Mouse (Mus musculus) ovary, postnatal 14 days (tissue): ENCODE measurements at regions not wholly inside any gene's neighbourhood (a gene's known extent, or its start where the extent isn't known, plus 50 kb on each side); places are given as distances from the start of the nearest gene placed in this dataset.

ENCODE experiments used
- DNase-seq: peaks from one replicate; pipeline ENCODE4 v3.0.0; 2022; ENCODE audit warnings: low spot score

- no peak for DNase-seq
These were observed 125.9 kb upstream of the BC052040 start for GRCm38 (mm10) chr2:115455593-115455992.

DNA sequence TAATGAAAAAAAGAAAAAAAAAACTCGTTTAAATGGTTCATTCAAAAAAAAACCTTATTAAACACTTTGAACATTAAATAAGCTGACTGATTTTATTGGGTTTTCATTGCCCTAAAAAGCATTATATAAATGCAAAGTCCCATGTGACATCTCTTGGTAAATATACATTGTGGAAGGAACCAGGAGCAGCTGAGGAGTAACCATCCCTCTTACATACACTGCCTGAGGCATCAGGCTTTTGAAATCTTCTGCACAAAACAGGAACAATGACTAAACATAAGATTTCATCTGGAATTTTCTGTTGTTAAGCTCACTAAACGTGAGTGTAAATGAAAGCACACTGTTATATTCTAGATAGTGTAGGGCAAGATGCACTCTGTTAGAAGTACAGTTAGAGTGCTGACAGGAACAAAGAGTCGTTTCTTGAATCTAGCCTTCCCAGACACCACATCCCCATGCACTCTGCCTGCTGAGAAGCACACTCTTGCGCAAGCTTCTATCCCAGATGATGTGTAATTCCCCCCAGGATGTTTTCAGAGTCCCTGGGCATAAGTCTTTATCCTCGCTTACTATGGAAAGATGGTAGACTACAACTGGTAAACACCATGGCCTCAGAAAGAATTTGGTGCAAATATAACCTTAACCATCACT is 125.0 kb upstream of the BC052040 start:
- no peak for DNase-seq

- no peak for DNase-seq
These were observed 121.3 kb upstream of the BC052040 start for GRCm38 (mm10) chr2:115460028-115460881.

DNA sequence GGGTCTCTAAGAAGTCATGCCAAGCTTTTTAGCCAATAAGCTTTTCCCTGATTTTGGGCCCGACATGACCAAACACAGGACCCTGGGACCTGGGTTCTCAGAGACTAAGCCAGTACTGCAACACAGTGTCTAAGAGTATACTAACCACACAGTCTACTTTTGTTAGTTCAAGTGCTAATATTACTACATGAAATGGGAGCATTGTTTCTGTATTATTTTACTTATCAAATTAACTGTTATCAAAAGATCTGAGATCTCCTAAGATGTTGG is 120.7 kb upstream of the BC052040 start:
- DNase-seq: no peak

DNA sequence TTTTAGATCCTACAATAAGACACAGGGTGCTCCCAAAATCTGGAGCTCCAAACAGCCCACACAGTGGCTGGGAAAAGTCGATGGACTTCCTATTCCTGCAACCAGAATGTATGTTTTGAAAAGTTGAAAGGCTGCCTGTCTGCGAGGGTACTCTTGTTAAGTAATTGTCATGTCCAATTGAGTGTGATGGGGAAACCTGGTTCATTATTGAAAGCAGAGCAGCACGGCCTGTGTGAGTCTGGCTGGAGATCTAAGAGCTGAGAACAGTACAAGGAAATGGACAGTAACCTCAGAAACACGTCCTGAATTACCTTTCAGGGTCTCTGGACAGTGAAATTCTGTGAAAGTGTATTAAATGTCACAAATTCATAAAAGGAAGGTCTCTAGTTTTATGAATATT is 115.3 kb upstream of the BC052040 start:
- no peak for DNase-seq

DNA sequence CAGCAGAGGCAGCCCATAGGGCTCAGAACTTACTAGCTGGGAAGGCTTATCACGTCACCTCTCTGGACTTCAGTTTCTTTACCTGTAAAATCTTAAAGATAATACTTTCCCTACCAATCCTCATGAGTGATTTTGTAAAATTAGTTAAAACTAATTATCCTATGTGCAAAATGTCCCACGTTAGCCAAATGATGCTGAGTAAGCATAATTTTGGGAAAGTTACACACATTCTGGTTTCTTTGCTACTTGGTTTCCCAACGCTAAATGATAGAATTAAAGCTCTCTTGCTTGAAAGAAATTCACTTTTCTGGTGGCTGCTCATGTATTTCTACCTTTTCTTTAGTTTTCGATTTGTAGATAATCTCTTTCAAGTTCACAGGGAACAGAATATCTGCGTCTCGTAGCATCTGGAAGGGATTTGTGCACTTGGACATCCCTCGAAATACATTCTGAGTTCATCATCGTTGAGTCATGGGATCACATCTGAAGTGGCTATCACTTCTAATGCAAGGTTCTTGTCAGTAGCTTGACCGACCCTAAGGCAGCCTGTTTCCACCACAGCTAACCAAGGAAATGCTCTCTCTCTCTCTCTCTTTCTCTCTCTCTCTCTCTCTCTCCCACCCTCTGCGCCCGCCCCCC is 114.3 kb upstream of the BC052040 start:
- DNase-seq: no peak

DNA sequence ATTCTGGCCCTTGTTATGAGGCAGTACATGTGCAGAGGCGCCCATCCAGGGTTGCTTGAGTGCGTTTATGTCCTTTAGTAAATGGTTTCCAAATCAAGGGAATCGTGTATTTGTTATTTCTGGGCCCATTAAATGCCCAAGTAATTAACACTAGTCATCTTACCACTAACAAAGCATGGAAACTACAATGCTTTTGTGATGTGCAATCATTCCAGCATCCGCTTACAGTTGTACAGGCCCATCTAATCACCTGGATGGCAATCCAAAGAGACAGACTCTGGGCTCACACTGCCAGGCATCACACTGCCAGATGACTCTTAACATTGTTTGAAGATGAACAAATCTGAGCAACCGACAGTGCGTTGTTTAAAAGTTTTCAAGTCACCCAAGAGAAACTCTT is 113.6 kb upstream of the BC052040 start:
- DNase-seq: no peak

GRCm38 (mm10) chr2:115468471-115468909 is 113.0 kb upstream of the BC052040 start:
- DNase-seq: no peak

GRCm38 (mm10) chr2:115469165-115469821 is 112.2 kb upstream of the BC052040 start:
- DNase-seq: no peak

- no peak for DNase-seq
These were observed 109.1 kb upstream of the BC052040 start for GRCm38 (mm10) chr2:115472393-115472792.

DNA sequence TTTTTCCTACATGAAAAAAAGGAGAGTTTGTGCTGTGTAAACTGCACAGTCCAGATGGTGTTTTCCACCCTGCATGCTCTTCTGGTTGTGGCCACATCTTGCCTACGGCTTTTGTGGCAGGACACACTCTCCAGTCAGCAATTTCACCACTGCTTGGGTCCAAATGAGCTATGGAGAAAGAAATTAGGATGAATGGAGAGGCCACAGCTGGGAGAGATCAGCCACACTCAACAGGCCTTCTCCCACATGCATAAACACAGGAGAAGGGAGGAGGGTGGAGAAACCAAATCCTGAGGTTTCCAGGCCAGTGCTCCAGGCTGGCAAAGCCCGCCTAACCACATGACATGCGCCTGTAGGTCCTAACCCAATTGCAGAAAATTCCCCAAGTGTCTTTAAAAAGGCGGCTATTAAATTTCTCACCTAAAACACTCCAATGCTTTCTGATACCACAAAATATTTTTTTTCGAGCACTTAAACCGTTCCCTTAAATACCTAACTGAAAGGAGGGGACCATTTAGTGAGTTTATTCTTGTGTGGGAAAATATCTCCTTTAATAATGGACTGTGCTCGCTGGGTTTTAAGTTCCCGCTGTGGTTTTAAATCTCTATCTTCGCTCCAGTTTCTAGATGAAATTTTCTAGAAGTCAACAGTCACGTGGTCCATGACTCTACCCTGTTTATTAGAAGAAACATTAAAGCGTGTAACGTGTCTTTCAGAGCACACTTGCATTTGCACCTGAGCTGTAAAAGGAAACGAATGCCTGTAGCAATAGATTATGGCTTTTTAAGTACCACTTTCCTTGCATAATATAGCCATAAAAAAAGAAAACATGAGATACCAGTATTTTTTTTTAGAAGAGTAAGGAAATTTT is 97.9 kb upstream of the BC052040 start:
- DNase-seq: peak; percentile 1

GRCm38 (mm10) chr2:115488465-115488864 is 93.1 kb upstream of the BC052040 start:
- peak; percentile 11 for DNase-seq

- no peak for DNase-seq
These were observed 88.5 kb upstream of the BC052040 start for GRCm38 (mm10) chr2:115493020-115493419.

- DNase-seq: no peak
These were observed 81.6 kb upstream of the BC052040 start for GRCm38 (mm10) chr2:115499904-115500303.

GRCm38 (mm10) chr2:115509527-115509926 is 72.0 kb upstream of the BC052040 start:
- no peak for DNase-seq

GRCm38 (mm10) chr2:115511146-115511545 is 70.4 kb upstream of the BC052040 start:
- no peak for DNase-seq

DNA sequence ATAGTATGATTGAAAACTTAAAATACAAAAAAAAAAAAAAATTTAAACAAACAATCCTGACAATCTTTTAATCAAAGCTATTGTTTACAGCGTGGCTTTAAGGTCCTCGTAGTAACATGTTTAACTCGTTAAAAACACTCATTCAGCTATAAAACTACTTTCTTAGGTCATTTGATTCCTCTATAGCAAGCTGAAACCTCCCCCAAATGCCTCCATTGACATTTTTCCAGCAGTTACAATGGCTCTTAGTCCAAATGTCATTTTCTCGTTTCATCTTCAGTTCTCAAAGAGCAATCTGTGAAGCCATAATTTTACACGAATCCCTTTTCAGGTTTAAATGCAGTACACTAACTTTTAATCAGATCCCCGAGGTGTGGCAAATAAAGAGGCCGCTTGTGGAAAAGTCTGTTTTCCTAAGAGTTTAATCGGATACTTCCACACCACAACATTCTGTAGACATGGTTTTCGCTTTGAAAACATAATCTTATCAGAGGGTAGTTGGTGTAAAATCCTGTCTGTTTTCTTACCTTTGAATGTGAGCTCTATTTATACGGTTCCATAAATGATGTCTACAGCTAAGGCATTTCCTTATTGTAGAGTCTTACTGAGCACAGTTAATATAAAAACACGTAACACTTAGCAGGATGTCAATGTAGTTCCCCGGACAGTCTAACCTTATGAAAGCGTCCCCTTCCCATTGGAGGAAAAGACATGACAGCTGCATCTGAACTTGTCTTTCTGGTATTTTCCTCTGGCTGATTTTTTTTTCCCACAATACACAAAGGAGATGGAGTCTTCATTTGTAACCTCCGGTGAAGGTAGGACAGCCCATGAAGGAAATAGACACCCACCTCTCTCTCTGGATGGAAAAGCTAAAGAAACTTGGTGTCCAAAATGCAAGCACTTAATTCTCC is 69.6 kb upstream of the BC052040 start:
- DNase-seq: no peak

DNA sequence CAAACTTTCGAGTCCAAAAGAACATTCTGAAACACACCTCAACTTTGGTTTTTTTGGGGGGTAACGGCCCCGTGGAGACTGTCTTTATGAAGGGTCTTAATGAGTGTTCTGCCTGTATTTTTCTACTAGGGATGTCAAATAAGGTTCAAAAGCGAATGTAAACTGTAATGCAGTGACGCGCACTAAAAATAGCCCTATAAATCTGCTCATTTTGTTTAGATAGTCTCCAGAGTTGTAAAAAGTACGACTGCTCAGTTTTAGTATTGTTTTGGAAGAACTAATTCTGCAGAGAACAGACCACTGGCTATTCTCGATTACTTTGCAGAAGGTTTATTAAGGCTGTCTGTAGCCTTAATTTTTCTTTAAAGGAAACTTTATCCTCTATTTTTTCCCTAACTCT is 68.6 kb upstream of the BC052040 start:
- no peak for DNase-seq

DNA sequence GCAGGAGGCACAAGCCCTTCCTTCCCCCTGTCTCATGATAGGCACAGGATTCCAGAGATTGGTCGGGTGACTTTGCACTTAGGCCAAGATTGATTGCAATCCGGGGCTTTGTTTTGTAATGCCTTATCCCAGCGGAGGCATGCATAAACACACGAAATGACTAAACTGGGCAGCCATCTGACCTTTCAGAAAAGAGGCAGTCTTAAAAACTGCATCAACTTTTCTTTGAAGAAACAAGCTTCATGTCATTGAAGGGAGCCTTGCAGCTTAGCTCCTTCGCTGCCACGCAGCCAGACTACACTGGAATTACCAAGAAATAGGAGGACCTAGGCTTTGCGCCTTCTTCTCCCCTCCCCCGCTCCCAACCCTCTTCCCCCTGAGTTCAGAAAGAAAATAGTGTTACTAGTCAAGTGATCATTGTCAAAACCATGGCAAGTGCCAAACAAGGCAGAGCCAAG is 67.7 kb upstream of the BC052040 start:
- peak; percentile 12 for DNase-seq

DNA sequence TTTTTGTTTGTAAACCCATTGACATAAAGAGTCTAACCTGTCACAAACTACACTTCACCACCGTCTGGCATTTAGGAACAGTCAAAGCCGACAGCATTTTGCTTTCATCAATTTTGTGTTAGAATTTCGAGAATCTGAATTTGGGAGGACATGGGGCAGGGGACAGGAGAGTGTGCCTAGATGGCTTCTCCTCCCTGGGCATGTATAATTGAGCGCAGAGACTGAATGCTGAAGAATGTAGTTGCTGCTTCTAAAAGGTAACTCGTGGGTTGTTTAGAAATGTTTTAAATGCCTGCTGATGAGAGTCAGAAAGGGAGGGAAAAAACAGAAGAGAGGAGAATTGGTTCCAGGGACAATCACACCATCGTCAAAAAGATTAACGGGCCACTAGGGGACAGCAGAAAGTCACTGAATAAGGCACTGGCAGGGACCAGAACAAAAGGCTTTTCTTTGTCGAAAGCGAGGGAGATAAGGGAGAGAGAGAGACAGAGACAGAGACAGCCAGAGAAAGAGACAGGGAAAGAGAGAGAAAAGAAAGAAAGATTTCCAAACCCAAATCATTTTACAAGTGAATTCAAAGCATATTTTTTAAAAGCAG is 66.6 kb upstream of the BC052040 start:
- peak; percentile 16 for DNase-seq
